Mouse (Mus musculus): ENCODE data around the gene Fancm. TPM values are rescaled to one million over a fixed set of nuclear protein-coding genes. Genes with fewer than 3 reads are reported as not detected.

The Fancm gene
- polyA plus RNA-seq, 1 experiment = 2.3 TPM

- peaks cover 93% of the 10 kb centered on the region for H3K36me3 ChIP-seq (ENCODE audit: control insufficient read depth, insufficient read depth)
- TF ChIP-seq MAX (IDR thresholded peaks at IDR 0.05) (no peak), MYOG (IDR thresholded peaks at IDR 0.05; ENCODE audit: control insufficient read depth, extremely low read depth, insufficient read length) (no peak), USF1 (IDR thresholded peaks at IDR 0.05; ENCODE audit: low read depth) (no peak), CTCF (IDR thresholded peaks at IDR 0.05; ENCODE audit: control insufficient read depth, insufficient read depth, insufficient read length) (no peak), FOSL1 (IDR thresholded peaks at IDR 0.05; ENCODE audit: insufficient read depth, low read length, poor library complexity, severe bottlenecking) (no peak), CEBPB (IDR thresholded peaks at IDR 0.05; ENCODE audit: low read depth) (no peak), MYOD1 (IDR thresholded peaks at IDR 0.05; ENCODE audit: control insufficient read depth, insufficient read length, low read depth) (no peak)
- H3K27me3 ChIP-seq (ENCODE audit: control insufficient read depth, insufficient read depth, insufficient read length) = no peaks in the 10 kb centered on the region
- H3K79me3 ChIP-seq (ENCODE audit: low read depth) = peaks cover 38% of the 10 kb centered on the region
- peaks cover 79% of the 10 kb centered on the region for H3K79me2 ChIP-seq (ENCODE audit: control insufficient read depth, insufficient read depth)
- no peak overlapping the region for H3ac ChIP-seq (ENCODE audit: control insufficient read depth, insufficient read length, low read depth)
- no peak overlapping the region for H3K4me3 ChIP-seq (ENCODE audit: insufficient read depth, poor library complexity, severe bottlenecking)
These were observed 26.6 kb upstream of the Fancm start for GRCm38 (mm10) chr12:65048799-65049198.

- TF ChIP-seq MYOG (IDR thresholded peaks at IDR 0.05; ENCODE audit: control insufficient read depth, extremely low read depth, insufficient read length) (no peak), CEBPB (IDR thresholded peaks at IDR 0.05; ENCODE audit: low read depth) (no peak), MYOD1 (IDR thresholded peaks at IDR 0.05; ENCODE audit: control insufficient read depth, insufficient read length, low read depth) (no peak), CTCF (IDR thresholded peaks at IDR 0.05; ENCODE audit: control insufficient read depth, insufficient read depth, insufficient read length) (no peak), USF1 (IDR thresholded peaks at IDR 0.05; ENCODE audit: low read depth) (no peak), FOSL1 (IDR thresholded peaks at IDR 0.05; ENCODE audit: insufficient read depth, low read length, poor library complexity, severe bottlenecking) (no peak), MAX (IDR thresholded peaks at IDR 0.05) (no peak)
- peaks cover 4% of the 10 kb centered on the region for H3K79me3 ChIP-seq (ENCODE audit: low read depth)
- H3K4me3 ChIP-seq (ENCODE audit: insufficient read depth, poor library complexity, severe bottlenecking) = no peak overlapping the region
- no peaks in the 10 kb centered on the region for H3K27me3 ChIP-seq (ENCODE audit: control insufficient read depth, insufficient read depth, insufficient read length)
- no peaks in the 10 kb centered on the region for H3K79me2 ChIP-seq (ENCODE audit: control insufficient read depth, insufficient read depth)
- H3K36me3 ChIP-seq (ENCODE audit: control insufficient read depth, insufficient read depth) = peaks cover 98% of the 10 kb centered on the region
- no peak overlapping the region for H3ac ChIP-seq (ENCODE audit: control insufficient read depth, insufficient read length, low read depth)
These were observed 17.2 kb upstream of the Fancm start for GRCm38 (mm10) chr12:65058203-65058602.

GRCm38 (mm10) chr12:65061082-65061481 lies 14.3 kb upstream of the Fancm start:
- H3K36me3 ChIP-seq (ENCODE audit: control insufficient read depth, insufficient read depth) = peaks cover 98% of the 10 kb centered on the region
- H3K79me3 ChIP-seq (ENCODE audit: low read depth) = peaks cover 8% of the 10 kb centered on the region
- no peaks in the 10 kb centered on the region for H3K79me2 ChIP-seq (ENCODE audit: control insufficient read depth, insufficient read depth)
- TF ChIP-seq USF1 (IDR thresholded peaks at IDR 0.05; ENCODE audit: low read depth) = no peak
- no peak for TF ChIP-seq MAX (IDR thresholded peaks at IDR 0.05)
- TF ChIP-seq CEBPB (IDR thresholded peaks at IDR 0.05; ENCODE audit: low read depth) = no peak
- TF ChIP-seq FOSL1 (IDR thresholded peaks at IDR 0.05; ENCODE audit: insufficient read depth, low read length, poor library complexity, severe bottlenecking) = no peak
- no peak for TF ChIP-seq MYOG (IDR thresholded peaks at IDR 0.05; ENCODE audit: control insufficient read depth, extremely low read depth, insufficient read length)
- no peaks in the 10 kb centered on the region for H3K27me3 ChIP-seq (ENCODE audit: control insufficient read depth, insufficient read depth, insufficient read length)
- no peak overlapping the region for H3K4me3 ChIP-seq (ENCODE audit: insufficient read depth, poor library complexity, severe bottlenecking)
- no peak overlapping the region for H3ac ChIP-seq (ENCODE audit: control insufficient read depth, insufficient read length, low read depth)

- H3K36me3 ChIP-seq (ENCODE audit: control insufficient read depth, insufficient read depth) = peaks cover 91% of the 10 kb centered on the region
- H3K79me2 ChIP-seq (ENCODE audit: control insufficient read depth, insufficient read depth) = peaks cover 4% of the 10 kb centered on the region
- no peaks in the 10 kb centered on the region for H3K27me3 ChIP-seq (ENCODE audit: control insufficient read depth, insufficient read depth, insufficient read length)
- no peak for TF ChIP-seq USF1 (IDR thresholded peaks at IDR 0.05; ENCODE audit: low read depth)
- TF ChIP-seq FOSL1 (IDR thresholded peaks at IDR 0.05; ENCODE audit: insufficient read depth, low read length, poor library complexity, severe bottlenecking) = no peak
- no peak for TF ChIP-seq CTCF (IDR thresholded peaks at IDR 0.05; ENCODE audit: control insufficient read depth, insufficient read depth, insufficient read length)
- no peak for TF ChIP-seq MAX (IDR thresholded peaks at IDR 0.05)
- TF ChIP-seq MYOD1 (IDR thresholded peaks at IDR 0.05; ENCODE audit: control insufficient read depth, insufficient read length, low read depth) = no peak
- no peak for TF ChIP-seq MYOG (IDR thresholded peaks at IDR 0.05; ENCODE audit: control insufficient read depth, extremely low read depth, insufficient read length)
- H3ac ChIP-seq (ENCODE audit: control insufficient read depth, insufficient read length, low read depth) = no peak overlapping the region
- H3K79me3 ChIP-seq (ENCODE audit: low read depth) = peaks cover 9% of the 10 kb centered on the region
- H3K4me3 ChIP-seq (ENCODE audit: insufficient read depth, poor library complexity, severe bottlenecking) = no peak overlapping the region
These were observed 10.2 kb upstream of the Fancm start for GRCm38 (mm10) chr12:65065241-65065640.

- peaks cover 86% of the 10 kb centered on the region for H3K36me3 ChIP-seq (ENCODE audit: control insufficient read depth, insufficient read depth)
- peaks cover 9% of the 10 kb centered on the region for H3K79me3 ChIP-seq (ENCODE audit: low read depth)
- no peaks in the 10 kb centered on the region for H3K27me3 ChIP-seq (ENCODE audit: control insufficient read depth, insufficient read depth, insufficient read length)
- no peak overlapping the region for H3K4me3 ChIP-seq (ENCODE audit: insufficient read depth, poor library complexity, severe bottlenecking)
- H3ac ChIP-seq (ENCODE audit: control insufficient read depth, insufficient read length, low read depth) = no peak overlapping the region
- TF ChIP-seq MYOD1 (IDR thresholded peaks at IDR 0.05; ENCODE audit: control insufficient read depth, insufficient read length, low read depth) (no peak), MAX (IDR thresholded peaks at IDR 0.05) (no peak), CEBPB (IDR thresholded peaks at IDR 0.05; ENCODE audit: low read depth) (no peak), FOSL1 (IDR thresholded peaks at IDR 0.05; ENCODE audit: insufficient read depth, low read length, poor library complexity, severe bottlenecking) (no peak), MYOG (IDR thresholded peaks at IDR 0.05; ENCODE audit: control insufficient read depth, extremely low read depth, insufficient read length) (no peak), CTCF (IDR thresholded peaks at IDR 0.05; ENCODE audit: control insufficient read depth, insufficient read depth, insufficient read length) (no peak), USF1 (IDR thresholded peaks at IDR 0.05; ENCODE audit: low read depth) (no peak)
- peaks cover 14% of the 10 kb centered on the region for H3K79me2 ChIP-seq (ENCODE audit: control insufficient read depth, insufficient read depth)
These were observed 9.2 kb upstream of the Fancm start for GRCm38 (mm10) chr12:65066234-65066633.

- H3ac ChIP-seq (ENCODE audit: control insufficient read depth, insufficient read length, low read depth) = no peak overlapping the region
- no peak for TF ChIP-seq MAX (IDR thresholded peaks at IDR 0.05)
- no peak for TF ChIP-seq FOSL1 (IDR thresholded peaks at IDR 0.05; ENCODE audit: insufficient read depth, low read length, poor library complexity, severe bottlenecking)
- TF ChIP-seq CTCF (IDR thresholded peaks at IDR 0.05; ENCODE audit: control insufficient read depth, insufficient read depth, insufficient read length) = no peak
- TF ChIP-seq USF1 (IDR thresholded peaks at IDR 0.05; ENCODE audit: low read depth) = no peak
- TF ChIP-seq MYOG (IDR thresholded peaks at IDR 0.05; ENCODE audit: control insufficient read depth, extremely low read depth, insufficient read length) = no peak
- peaks cover 21% of the 10 kb centered on the region for H3K79me3 ChIP-seq (ENCODE audit: low read depth)
- H3K36me3 ChIP-seq (ENCODE audit: control insufficient read depth, insufficient read depth) = peaks cover 73% of the 10 kb centered on the region
- peaks cover 35% of the 10 kb centered on the region for H3K79me2 ChIP-seq (ENCODE audit: control insufficient read depth, insufficient read depth)
- no peaks in the 10 kb centered on the region for H3K27me3 ChIP-seq (ENCODE audit: control insufficient read depth, insufficient read depth, insufficient read length)
- no peak overlapping the region for H3K4me3 ChIP-seq (ENCODE audit: insufficient read depth, poor library complexity, severe bottlenecking)
These were observed 7.0 kb upstream of the Fancm start for GRCm38 (mm10) chr12:65068409-65068808.
